Mouse (Mus musculus) ovary, postnatal 10 days (tissue): ENCODE data around the gene Atl2.

Experiments used
- DNase-seq: peaks from one replicate; pipeline ENCODE4 v3.0.0; 2022; ENCODE audit warnings: low spot score

The Atl2 gene

GRCm38 (mm10) chr17:79898156-79898746 lies 2.3 kb upstream of the Atl2 start:
- no peak for DNase-seq

DNA sequence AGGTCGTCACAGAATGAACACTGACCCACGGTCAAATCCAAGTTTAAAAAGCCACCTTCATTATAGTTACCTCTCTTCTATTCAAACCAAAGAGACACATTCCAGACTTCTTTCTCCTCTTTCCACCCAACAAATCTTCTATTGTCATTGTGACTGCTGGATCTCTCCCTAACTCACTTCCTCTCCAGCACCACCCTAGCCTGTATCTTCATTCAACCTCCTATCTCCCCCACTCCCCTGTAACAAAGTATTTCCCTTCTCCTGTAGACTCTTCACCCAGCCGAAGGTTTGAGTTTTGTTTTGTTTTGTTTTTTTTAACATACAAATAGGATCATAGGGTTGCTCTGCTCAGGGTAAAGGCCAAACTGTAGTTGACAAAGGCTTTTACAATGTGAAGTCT lies 1.7 kb upstream of the Atl2 start:
- DNase-seq, result no peak

GRCm38 (mm10) chr17:79894971-79895882 lies 696 bp downstream of the Atl2 start:
- peak; percentile 44 for DNase-seq

- no peak for DNase-seq
Measured at GRCm38 (mm10) chr17:79894054-79894453, 1.9 kb downstream of the Atl2 start.

- no peak for DNase-seq
Measured at GRCm38 (mm10) chr17:79891944-79892343, 4.0 kb downstream of the Atl2 start.

GRCm38 (mm10) chr17:79887926-79888325 lies 8.0 kb downstream of the Atl2 start:
- no peak for DNase-seq

DNA sequence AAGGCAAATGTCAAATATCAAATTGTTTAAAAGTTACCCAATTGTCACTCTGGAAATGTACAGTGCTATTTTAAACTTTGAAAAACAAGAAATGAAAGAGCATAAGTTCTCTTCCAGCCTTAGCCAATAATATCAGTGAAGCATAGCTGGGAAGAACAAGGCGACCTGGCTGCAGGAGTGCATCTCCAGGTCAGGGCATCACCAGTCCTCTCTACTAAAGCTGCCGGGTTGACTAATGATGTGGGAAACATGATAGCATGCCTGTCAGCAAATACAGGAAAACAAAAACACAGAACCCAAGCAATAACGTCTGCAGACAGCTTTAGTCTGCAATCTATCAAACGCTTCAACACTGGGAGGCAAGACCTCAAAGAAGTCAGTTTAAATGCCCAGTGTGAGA lies 12.7 kb downstream of the Atl2 start:
- no peak for DNase-seq

- DNase-seq, result no peak
Measured at GRCm38 (mm10) chr17:79865027-79865426, 30.9 kb downstream of the Atl2 start.

GRCm38 (mm10) chr17:79864503-79864902 lies 31.4 kb downstream of the Atl2 start:
- DNase-seq, result no peak

- DNase-seq, result no peak
Measured at GRCm38 (mm10) chr17:79862038-79862437, 33.9 kb downstream of the Atl2 start.

DNA sequence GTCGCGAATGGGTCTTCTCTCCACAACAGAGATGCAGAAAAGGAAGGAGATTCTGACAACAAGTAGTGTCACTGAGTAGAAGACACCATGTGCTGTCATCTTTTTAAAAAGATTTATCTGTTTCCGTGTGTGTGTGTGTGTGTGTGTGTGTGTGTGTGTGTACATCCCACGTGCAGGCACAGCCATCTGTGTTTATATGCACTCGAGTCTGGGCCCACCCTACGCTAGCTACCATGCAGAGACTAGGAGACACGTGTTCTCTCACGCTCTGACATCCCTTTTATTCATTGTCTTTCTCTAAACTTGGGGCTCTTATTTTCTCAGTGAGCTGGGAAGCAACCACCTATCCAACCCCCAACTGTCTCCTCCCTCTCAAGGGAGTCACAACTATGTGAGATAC lies 40.4 kb downstream of the Atl2 start:
- DNase-seq, result no peak

DNA sequence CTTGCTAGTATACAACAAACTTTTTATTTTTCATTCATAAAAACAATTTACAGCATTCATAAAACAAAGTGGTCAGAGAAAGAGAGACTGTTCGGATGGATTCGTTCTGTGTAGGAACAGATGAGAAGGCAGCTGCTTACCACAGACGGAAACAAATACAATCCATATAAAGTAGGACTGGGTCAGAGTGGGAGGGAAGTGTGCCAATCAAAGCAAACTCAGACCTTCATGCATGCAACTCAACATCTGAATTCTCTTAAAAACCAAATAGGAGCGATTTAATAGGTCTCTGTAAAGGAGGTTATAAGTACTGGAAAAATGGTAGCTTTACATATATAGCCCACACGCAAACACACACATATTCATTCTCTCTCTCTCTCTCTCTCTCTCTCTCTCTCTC lies 47.5 kb downstream of the Atl2 start:
- no peak for DNase-seq

DNA sequence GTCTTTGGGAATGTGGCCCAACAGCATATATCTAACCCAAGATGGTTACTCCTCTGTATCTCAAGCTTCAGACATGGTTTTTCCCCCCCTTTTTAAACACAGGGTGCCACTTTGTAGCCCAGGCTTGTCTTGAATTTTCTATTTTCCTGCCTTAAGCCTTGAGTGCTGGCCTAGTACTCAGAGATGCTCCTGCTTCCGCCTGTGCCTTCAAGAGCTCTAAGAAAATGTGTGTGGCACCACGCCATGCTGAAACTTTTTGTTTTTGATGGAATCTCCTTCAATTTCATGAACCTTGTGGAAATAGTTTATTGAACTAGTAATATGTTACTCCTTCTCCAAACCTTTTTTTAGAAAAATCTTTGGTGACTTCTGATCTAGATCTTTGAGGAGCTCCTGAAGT lies 49.7 kb downstream of the Atl2 start:
- no peak for DNase-seq

DNA sequence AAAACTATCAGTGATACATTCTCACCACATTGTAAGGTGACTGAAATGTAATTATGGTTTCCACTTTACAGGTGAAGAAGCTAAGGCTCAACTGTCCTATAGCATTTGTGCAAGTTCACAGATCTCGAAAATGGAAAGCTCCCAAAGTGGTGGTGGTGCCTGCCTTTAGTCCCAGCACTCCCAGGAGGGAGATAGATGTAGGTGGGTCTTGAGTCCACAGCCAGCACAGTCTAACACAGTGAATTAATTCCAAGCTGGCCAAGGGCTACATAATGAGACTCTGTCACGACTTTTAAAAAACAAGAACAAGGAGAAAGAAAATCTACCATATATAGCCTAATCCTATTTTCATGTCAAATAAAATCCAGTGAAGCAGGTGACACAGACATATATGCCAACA lies 50.2 kb downstream of the Atl2 start:
- DNase-seq, result no peak

DNA sequence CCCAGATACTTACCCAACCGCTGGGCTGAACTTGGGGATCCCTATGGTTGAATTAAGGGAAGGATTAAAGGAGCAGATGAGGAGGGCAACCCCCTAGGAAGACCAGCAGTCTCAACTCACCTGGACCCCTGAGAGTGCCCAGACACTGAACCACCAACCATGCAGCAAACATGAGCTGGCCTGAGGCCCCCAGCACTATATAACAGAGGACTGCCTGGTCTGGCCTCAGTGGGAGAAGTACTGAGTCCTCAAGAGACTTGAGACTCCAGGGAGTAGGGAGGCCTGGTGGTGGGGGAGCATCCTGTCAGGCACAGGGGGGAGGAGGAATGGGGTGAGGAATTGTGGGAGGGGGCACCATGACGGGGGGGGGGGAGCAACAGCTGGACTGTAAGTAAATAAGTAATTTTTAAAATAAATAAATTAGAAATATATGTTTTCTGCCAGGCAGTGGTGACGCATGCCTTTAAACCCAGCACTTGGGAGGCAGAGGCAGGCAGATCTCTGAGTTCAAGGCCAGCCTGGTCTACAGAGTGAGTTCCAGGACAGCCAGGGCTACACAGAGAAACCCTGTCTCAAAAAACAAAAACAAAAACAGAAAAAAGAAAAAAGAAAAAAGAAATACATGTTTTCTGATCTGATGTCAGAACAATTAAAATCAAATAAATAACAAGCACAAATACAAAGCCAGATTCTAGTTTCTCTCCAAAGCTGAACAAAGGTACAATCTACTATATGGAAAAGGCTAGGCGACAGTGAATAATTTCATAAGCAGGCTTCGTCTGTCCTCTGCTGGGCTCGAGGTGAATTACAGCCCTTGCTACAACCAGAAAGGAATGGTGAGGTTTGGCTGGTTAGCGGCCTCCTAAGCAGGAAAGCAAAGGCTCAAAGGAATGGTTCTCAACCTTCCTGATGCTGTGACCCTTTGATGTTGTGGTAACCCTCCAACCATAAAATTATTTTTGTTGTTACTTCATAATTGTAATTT lies 55.4 kb downstream of the Atl2 start:
- peak; percentile 39 for DNase-seq

DNA sequence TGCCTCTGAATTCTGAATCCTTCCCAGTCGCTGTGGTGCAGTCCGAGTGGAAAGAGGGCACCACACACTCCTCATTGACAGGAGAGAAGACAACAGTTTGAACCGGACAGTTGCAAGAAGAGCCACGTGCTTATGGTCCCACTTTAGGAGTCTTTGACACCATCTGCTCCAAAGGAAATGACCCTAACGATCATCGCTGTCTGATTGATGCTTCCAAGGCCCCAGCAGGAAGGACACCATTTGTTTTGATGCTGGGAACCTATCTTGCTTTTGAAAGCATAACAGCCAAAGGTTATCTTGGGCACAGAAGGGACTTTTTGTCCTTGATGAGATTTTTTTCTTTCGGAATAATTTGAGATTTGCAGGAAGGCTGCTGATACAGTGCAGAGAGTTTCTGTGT lies 58.9 kb downstream of the Atl2 start:
- DNase-seq, result no peak

DNA sequence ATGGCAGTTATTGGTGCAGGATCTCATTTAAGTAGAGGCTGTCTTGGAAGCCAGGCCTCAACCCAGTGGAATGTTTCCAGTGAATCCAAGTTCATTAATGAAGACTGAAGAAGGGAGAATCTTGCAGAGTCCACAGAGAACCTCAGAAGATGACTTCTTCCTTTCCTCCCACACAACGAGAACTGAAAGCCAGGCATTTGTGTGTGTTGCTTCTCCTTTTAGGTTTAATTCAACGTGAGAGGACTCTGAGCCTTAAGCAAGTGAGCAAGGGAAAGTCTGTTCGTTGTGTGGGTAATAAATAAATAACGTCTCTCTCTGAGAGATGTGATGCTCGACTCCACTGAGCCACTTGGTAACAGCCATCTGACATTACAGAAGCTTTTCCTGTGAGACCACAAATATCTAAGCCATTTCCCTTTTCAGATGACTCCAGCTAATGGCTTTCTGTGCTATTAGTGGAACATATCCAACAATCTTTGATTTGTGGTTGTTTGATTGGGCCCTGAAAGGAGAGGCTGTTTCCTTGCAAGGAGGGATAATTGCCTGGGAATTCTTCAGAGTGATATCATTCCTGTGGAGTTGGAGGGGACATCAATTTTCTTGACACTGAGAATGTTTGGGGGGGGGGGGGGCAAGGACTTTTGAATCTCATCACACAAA lies 60.1 kb downstream of the Atl2 start:
- no peak for DNase-seq

- DNase-seq, result no peak
Measured at GRCm38 (mm10) chr17:79832284-79832683, 63.6 kb downstream of the Atl2 start.

GRCm38 (mm10) chr17:79826482-79827034 lies 69.4 kb downstream of the Atl2 start:
- DNase-seq, result no peak

- no peak for DNase-seq
Measured at GRCm38 (mm10) chr17:79825241-79826030, 70.5 kb downstream of the Atl2 start.

DNA sequence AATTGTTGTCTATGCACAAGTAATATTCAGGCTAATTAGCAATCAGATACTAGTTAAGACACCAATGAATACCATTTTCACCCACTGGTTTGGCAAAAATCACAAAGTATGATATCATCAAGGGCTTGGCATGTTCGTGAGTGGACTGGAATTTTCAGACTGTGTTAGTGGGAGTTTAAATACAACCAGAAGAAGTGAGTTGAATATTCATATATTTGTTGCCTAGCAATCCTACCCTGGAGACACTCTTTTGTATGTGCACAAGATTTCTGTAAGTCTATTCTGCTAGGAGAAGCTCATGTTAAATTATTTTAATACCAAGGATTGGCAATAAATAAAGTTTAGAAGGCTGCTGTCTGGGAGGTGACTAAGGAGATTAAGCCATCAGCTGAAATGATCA lies 71.5 kb downstream of the Atl2 start:
- no peak for DNase-seq
